Mouse (Mus musculus): ENCODE measurements around the gene Gimap3.

GRCm38 (mm10) chr6:48739780-48740055 lies 30.9 kb downstream of the Gimap3 start:
- TF ChIP-seq POLR2A (IDR thresholded peaks at IDR 0.05; ENCODE audit: control insufficient read depth, low read depth, low read length) (no peak), CTCF (IDR thresholded peaks at IDR 0.05; ENCODE audit: control insufficient read depth, insufficient read depth, insufficient replicate concordance, low read depth, low read length) (no peak)
